Mouse (Mus musculus) kidney, embryonic 14.5 days (tissue): ENCODE data around the gene Cox14. TPM values are rescaled to one million over a fixed set of nuclear protein-coding genes. Genes with fewer than 3 reads are reported as not detected.
"Not testable (repeated sequence)": the region's sequence is repeated elsewhere in the genome, so short reads cannot be mapped to it uniquely, and the experiment has no call there.

Experiments used
- ATAC-seq: fragments of 200-750 bp; cut with Nextera tagmentation; 2 replicates; pipeline ENCODE4 v1.8.0; 2017; ENCODE audit warnings: moderate number of reproducible peaks, mild to moderate bottlenecking, moderate TSS enrichment, moderate library complexity; ENCODE audit not compliant: low FRiP score, low TSS enrichment
- H3K27ac ChIP-seq: fragments of 300-500 bp; sonication (generic); 2 replicates; pipeline ENCODE4 v1.5.1; 2014; ENCODE audit warnings: low read depth, mild to moderate bottlenecking, low read length, moderate library complexity, mixed read lengths
- H3K27me3 ChIP-seq: fragments of 300-500 bp; sonication (generic); 2 replicates; pipeline ENCODE4 v1.6.1; 2014; ENCODE audit warnings: mild to moderate bottlenecking, low read length; ENCODE audit not compliant: control insufficient read depth, insufficient read depth
- H3K36me3 ChIP-seq: fragments of 300-500 bp; sonication (generic); 2 replicates; pipeline ENCODE4 v1.6.1; 2014; ENCODE audit warnings: low read length, mixed read lengths; ENCODE audit not compliant: control insufficient read depth, insufficient read depth
- H3K4me1 ChIP-seq: fragments of 300-500 bp; sonication (generic); 2 replicates; pipeline ENCODE4 v1.6.1; 2014; ENCODE audit warnings: low read length, mixed read lengths; ENCODE audit not compliant: control insufficient read depth, insufficient read depth
- H3K4me2 ChIP-seq: fragments of 300-500 bp; sonication (generic); replicated peaks from 2 replicates; pipeline ENCODE4 v1.6.1; 2014; ENCODE audit warnings: low read depth, mild to moderate bottlenecking, low read length
- H3K4me3 ChIP-seq: fragments of 300-500 bp; sonication (generic); 2 replicates; pipeline ENCODE4 v1.5.1; 2014; ENCODE audit warnings: mild to moderate bottlenecking, low read length
- H3K9ac ChIP-seq: fragments of 300-500 bp; sonication (generic); 2 replicates; pipeline ENCODE4 v1.6.1; 2014; ENCODE audit warnings: low read depth, mild to moderate bottlenecking, low read length, moderate library complexity
- H3K9me3 ChIP-seq: fragments of 300-500 bp; sonication (generic); 2 replicates; pipeline ENCODE4 v1.6.1; 2016; ENCODE audit warnings: low read length; ENCODE audit not compliant: control insufficient read depth
- WGBS: fragments of 180-500 bp; shearing (Covaris S2); extraction: QIAGEN DNeasy Blood & Tissue Kit; methylation state at CpG from one replicate; pipeline ENCODE4 v1.1.7; 2014; 5-methylcytosine and 5-hydroxymethylcytosine counted together
- polyA plus RNA-seq: library from polyadenylated mRNA; unstranded; fragments of >200 nt; fragmentation: Nextera tagmentation; extraction: Ambion mirVana; gene quantifications from 2 replicates; pipeline ENCODE4 v1.2.1, GENCODE M21; 2014

Cox14 gene
- polyA plus RNA-seq, 1 experiment from 2014 or later, result 184 TPM

GRCm38 (mm10) chr15:99721921-99722743 is 3.3 kb upstream of the Cox14 start:
- WGBS, result 72% methylated on average over 25 of the region's 25 CpGs
- Histone ChIP-seq H3K9me3 (no peaks in the 10 kb centered on the region), H3K27ac (no peak overlapping the region), H3K36me3 (peaks cover 2% of the 10 kb centered on the region; the same call in 1 of the 2 replicates), H3K9ac (no peak overlapping the region), H3K4me2 (no peak overlapping the region), H3K4me3 (no peak overlapping the region), H3K27me3 (no peaks in the 10 kb centered on the region), H3K4me1 (peaks cover 40% of the 10 kb centered on the region)
- no peak for ATAC-seq

- Histone ChIP-seq H3K27me3 (no peaks in the 10 kb centered on the region), H3K9ac (no peak overlapping the region), H3K9me3 (no peaks in the 10 kb centered on the region), H3K36me3 (peaks cover 9% of the 10 kb centered on the region), H3K4me1 (peaks cover 33% of the 10 kb centered on the region), H3K4me2 (no peak overlapping the region), H3K27ac (peak overlapping the region; percentile 95), H3K4me3 (no peak overlapping the region)
- WGBS, result 72% methylated on average over 10 of the region's 10 CpGs
- ATAC-seq, result no peak
Observed at GRCm38 (mm10) chr15:99723120-99723514, 2.3 kb upstream of the Cox14 start.

DNA sequence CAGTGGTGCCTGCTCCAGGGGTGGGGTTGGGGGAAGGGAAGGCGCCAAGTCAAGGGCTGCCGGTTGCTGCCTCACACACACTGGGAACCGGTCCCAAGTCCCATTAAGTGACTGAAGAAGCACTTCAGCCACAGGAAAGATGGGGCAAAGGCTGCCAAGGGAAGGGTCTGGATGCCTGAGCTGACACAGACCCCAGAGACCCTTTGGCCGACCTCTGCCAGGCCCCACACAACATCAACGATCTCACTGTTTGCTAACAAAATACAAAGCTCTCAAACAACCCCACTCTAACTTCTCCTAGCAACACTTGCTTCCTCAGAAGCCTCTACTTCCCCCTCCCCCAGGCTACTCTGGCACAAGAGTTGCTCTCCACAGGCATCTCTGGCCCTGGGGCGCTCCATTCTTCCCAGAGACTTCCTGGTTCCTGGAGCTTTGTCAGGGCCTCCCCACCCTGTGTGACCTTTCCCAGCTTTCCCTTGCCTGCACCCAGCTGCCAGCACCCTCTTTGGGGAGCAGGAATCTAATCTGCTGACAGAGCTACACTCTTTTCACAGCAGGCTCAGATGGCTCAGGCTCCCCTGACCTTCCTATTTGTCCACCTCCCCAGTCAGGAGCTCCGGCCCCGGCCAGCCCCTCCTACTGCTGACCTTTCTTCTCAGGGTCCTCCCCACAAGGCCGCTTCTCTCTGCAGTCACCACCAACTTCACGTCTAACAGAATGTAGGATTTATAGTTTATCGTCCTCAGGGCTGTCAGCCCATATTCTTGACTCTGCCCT is 1.7 kb upstream of the Cox14 start:
- peak overlapping the region; percentile 29; the same call in 1 of the 2 replicates for H3K9ac ChIP-seq
- WGBS, result 15% methylated on average over 11 of the region's 11 CpGs
- peak overlapping the region; percentile 45; the same call in 1 of the 2 replicates for H3K4me2 ChIP-seq
- H3K27ac ChIP-seq, result peak overlapping the region; percentile 95
- H3K36me3 ChIP-seq, result peaks cover 15% of the 10 kb centered on the region
- peak overlapping the region; percentile 98; the same call in 1 of the 2 replicates for H3K4me3 ChIP-seq
- ATAC-seq, result no peak
- no peaks in the 10 kb centered on the region for H3K27me3 ChIP-seq
- no peaks in the 10 kb centered on the region for H3K9me3 ChIP-seq
- H3K4me1 ChIP-seq, result peaks cover 30% of the 10 kb centered on the region

DNA sequence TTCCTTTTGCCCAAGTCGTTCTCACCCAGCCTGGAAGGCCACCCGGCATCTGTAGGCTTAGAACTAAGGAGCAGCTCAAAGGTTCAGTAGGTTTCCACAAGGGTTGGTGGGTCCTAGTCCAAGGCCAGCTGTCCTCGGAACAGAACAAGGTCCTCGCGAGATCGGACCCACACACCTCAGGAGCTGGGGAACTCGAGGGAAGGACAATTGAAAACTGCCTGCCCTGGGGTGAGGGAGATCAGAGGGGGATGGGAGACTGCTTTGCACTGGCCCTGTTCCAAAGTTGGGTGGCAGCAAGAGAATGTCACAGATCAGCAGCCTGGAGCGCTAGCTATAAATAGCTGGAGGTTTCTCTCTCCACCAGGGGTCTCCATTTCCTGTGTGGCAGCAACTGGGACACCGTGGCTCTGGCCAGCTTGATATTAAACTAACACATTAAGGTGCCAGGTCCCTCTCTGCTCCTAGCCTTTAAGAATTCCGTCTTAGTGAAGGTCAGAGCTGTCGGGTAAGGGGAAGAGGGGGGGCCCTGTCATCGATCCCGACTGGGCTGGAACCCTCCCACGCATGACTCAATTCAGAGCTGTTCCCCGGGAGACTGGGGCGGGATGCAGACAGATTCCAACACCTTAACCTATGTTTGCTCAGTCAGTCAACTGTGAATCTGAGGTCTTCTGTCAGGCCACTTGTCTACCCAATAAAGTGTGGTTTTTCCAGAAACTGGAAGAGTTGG is 961 bp upstream of the Cox14 start:
- 3% methylated on average over 16 of the region's 16 CpGs for WGBS
- ATAC-seq, result peak; percentile 63
- H3K27ac ChIP-seq, result peak overlapping the region; percentile 95

DNA sequence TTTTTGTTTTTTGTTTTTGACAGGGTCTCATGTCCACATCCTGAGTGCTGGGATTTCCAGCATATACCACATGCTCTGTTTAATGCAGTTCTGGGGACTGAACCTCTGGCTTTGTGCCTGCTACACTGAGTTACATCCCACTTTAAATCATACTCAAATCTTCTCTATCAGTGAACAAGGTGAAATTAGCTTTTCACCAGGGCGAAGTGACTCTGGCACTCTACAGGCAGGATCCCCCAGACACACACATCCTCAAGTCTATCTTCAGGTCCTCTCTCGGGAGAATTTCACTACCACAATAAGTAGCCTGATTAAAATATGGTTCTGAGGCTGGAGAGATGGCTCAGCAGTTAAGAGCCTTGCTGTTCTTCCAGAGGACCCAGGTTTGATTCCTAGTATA is 1.1 kb downstream of the Cox14 start:
- H3K4me1 ChIP-seq, result peaks cover 30% of the 10 kb centered on the region
- no peaks in the 10 kb centered on the region for H3K9me3 ChIP-seq
- ATAC-seq, result no peak
- H3K9ac ChIP-seq, result peak overlapping the region; percentile 93; the same call in 1 of the 2 replicates
- 75% methylated on average over 2 of the region's 2 CpGs for WGBS
- peak overlapping the region; percentile 76 for H3K4me2 ChIP-seq
- no peaks in the 10 kb centered on the region for H3K27me3 ChIP-seq
- H3K36me3 ChIP-seq, result peaks cover 20% of the 10 kb centered on the region
- peak overlapping the region; percentile 95; the same call in 1 of the 2 replicates for H3K27ac ChIP-seq
- H3K4me3 ChIP-seq, result peak overlapping the region; percentile 98

More for the DNA sequence above, 961 bp upstream of the Cox14 start:
- H3K27me3 ChIP-seq, result no peaks in the 10 kb centered on the region
- H3K36me3 ChIP-seq, result peaks cover 19% of the 10 kb centered on the region
- H3K4me2 ChIP-seq, result peak overlapping the region; percentile 45
- H3K9ac ChIP-seq, result peak overlapping the region; percentile 32; the same call in 1 of the 2 replicates
- no peaks in the 10 kb centered on the region for H3K9me3 ChIP-seq
- H3K4me1 ChIP-seq, result peaks cover 30% of the 10 kb centered on the region
- peak overlapping the region; percentile 98; the same call in 1 of the 2 replicates for H3K4me3 ChIP-seq

- peaks cover 20% of the 10 kb centered on the region for H3K36me3 ChIP-seq
- not testable (repeated sequence) for H3K4me2 ChIP-seq
Observed at GRCm38 (mm10) chr15:99727039-99727438, 1.6 kb downstream of the Cox14 start.

GRCm38 (mm10) chr15:99727525-99727924 is 2.1 kb downstream of the Cox14 start:
- Histone ChIP-seq H3K36me3 (peaks cover 20% of the 10 kb centered on the region), H3K4me3 (no peak overlapping the region), H3K9me3 (no peaks in the 10 kb centered on the region), H3K4me1 (peaks cover 28% of the 10 kb centered on the region), H3K27me3 (no peaks in the 10 kb centered on the region), H3K4me2 (no peak overlapping the region), H3K9ac (no peak overlapping the region), H3K27ac (no peak overlapping the region)
- ATAC-seq, result no peak
- WGBS, result 96% methylated on average over 12 of the region's 12 CpGs

More at GRCm38 (mm10) chr15:99727039-99727438, 1.6 kb downstream of the Cox14 start:
- H3K4me1 ChIP-seq, result peaks cover 28% of the 10 kb centered on the region
- 91% methylated on average over 4 of the region's 5 CpGs for WGBS
- not testable (repeated sequence) for H3K27ac ChIP-seq, H3K9me3 ChIP-seq, H3K4me3 ChIP-seq, ATAC-seq, H3K9ac ChIP-seq, H3K27me3 ChIP-seq

DNA sequence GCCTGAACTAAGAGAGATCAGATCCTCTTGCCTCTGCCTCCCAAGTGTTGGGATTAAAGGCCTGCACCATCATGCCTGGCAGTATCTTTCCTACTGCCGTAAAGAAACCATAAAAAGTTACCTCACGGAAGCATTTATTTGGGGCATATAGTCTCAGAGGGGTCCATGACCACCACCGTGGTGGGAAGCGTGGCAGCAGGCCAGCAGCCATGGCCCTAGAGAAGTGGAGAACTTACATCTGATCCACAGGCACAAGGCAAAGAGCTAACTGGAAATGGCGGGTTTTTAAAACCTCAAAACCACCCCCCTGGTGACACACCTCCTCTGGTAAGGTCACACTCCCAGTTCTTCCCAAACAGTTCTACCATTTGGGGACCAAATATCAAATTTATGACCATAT is 2.8 kb downstream of the Cox14 start:
- no peak overlapping the region for H3K4me2 ChIP-seq
- H3K9ac ChIP-seq, result no peak overlapping the region
- H3K4me1 ChIP-seq, result peaks cover 23% of the 10 kb centered on the region
- 97% methylated on average over 5 of the region's 5 CpGs for WGBS
- H3K4me3 ChIP-seq, result no peak overlapping the region
- H3K36me3 ChIP-seq, result peaks cover 23% of the 10 kb centered on the region
- ATAC-seq, result no peak
- no peaks in the 10 kb centered on the region for H3K27me3 ChIP-seq
- H3K27ac ChIP-seq, result no peak overlapping the region
- H3K9me3 ChIP-seq, result no peaks in the 10 kb centered on the region
